Mouse (Mus musculus): ENCODE measurements around the gene Cbx1.

DNA sequence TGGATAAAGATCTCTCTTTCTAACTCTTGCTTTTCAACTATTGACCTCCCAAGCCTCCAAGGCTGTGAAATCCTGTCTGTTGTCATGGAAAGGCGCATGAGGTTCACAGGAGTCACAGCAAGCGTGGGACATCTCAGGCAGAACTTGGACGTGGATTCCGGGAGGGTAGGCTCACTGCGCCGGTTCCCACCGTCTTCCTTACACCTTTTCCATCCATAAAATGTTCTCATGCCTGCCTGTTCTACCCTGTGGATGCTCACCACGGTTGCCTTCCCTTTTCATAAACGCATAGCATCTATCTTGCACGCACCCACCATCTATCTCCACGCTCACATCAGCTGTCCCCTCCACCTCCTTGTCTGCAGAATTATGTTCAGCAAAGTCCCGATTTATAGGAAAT lies 48.1 kb upstream of the Cbx1 start:
- TF ChIP-seq CTCF (IDR thresholded peaks at IDR 0.05) (no peak), POLR2A (IDR thresholded peaks at IDR 0.05; ENCODE audit: insufficient read depth, low read depth, low read length) (no peak), EP300 (IDR thresholded peaks at IDR 0.05; ENCODE audit: insufficient read depth, low read depth, low read length) (no peak)
